Mouse (Mus musculus): ENCODE results near the gene Sprr2i.

Gene Sprr2i

DNA sequence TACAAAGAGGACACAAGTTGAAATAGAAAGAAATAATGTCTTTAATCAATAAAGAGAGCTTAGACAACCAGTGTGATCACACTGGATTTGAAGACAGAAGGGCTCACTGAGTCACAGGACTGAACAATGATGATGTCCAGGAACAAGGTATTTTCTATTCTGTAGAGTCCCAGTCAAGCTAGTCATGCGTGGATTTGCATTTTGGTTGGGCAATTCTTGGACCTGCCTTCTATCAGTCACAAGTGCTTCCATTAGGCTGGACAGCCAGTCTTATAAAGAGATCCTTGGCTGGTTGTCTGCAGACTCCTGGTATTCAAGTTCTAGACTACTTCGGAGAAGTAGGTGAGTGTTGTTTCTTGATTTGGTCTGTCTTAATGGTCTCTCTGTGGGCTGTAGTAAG, at the start of gene Sprr2i:
Sprr2i (plus strand) TSS at position 301 of the 400 bp plus-strand sequence.
- no peak for DNase-seq (ENCODE audit: low spot score in 2 of 2)

DNA sequence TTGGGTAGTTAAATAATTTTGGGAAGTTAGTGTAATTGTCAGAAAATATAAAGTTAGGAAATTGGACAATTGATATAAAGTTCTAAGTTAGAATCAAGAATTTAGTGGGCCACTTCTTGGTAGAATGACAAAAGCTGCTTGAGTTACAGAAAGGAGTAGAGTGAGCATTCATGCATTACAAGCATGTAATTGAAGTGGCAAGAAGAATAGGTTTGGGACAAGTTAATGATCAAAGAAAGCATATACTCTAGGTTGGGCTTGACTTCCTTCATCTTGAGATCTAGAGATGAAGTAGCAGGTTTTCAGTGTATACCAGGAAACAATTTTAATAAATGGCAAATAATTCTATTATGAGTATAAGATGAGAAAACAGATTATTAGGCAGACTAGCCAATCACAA, 46.2 kb upstream of the Sprr2i start:
- no peak for DNase-seq (ENCODE audit: low spot score in 2 of 2)

DNA sequence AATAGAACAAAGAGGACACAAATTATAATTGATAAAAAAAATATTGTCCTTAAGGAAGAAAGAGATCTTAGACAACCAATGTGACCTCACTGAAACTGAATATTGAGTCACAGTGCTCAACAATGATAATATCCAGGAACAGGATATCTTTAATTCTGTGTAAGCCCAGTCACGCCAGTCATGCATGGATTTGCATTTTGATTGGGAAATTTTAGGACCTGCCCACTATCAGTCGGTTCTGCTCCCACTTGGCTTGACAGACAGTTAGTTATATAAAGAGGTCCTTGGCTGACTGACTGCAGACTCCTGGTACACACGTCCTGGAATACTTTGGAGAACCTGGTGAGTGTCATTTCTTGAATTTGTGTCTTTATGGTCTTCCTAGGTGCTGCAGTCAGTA, 42.9 kb upstream of the Sprr2i start, which contains the start of gene Sprr2f:
Sprr2f (plus strand) TSS at position 301 of the 400 bp plus-strand sequence.
- DNase-seq (ENCODE audit: low spot score in 2 of 2) = no peak

DNA sequence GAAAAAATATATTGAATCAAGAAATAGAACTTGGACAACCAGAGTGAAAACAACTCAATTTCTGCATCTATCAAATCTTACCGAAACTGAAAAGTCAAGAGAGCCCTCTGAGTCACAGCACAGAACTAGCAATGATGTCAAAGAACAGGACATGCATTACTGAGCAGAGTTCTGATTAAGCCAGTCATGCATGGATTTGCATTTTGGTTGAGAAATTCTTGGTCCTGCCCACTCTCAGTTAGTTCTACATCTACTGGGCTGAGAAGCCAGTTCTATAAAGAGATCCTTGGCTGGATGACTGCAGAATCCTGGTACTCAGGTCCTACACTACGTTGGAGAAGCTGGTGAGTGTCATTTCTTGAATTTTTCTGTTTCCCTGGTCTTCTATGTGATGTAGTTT, 34.2 kb upstream of the Sprr2i start:
- no peak for DNase-seq (ENCODE audit: low spot score in 2 of 2)

DNA sequence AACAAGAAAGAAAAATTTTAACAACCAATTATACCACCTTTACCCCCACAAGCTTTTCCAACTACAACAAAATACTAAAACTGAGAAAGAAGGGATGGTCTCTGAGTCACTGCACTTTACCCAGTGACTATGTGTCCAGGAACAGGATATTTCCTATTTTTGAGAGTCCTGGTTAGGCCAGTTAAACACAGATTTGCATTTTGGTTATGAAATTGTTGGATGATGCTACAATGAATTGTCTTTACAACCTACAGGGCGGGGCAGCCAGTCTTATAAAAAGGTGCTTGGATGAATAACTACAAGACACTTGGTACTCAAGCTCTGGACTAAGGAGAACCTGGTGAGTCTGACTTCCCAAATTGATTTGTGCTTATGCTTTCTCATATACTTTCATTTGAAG, 22.4 kb upstream of the Sprr2i start, which contains the start of gene Sprr2h:
Sprr2h (plus strand) TSS at position 301 of the 400 bp plus-strand sequence.
- DNase-seq (ENCODE audit: low spot score in 2 of 2) = no peak

DNA sequence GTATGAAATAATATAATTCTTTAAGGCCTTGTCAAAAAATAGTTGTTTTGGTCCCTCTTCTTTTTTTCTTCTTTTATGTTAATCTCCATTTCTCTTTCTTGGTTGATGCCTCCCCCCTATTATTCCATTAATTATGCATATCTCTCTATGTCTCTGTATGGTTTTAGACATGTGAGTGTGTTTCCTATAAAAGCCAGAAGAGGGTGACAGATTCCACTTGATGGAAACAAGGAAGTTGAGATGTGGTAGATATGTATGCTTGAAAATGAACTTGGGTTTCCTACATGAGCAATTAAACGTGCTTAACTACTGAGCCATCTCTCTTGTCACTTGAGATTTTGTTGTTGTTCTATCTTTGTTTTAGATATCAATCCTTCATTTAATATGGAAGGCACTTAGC, 13.5 kb upstream of the Sprr2i start:
- DNase-seq (ENCODE audit: low spot score in 2 of 2) = no peak

DNA sequence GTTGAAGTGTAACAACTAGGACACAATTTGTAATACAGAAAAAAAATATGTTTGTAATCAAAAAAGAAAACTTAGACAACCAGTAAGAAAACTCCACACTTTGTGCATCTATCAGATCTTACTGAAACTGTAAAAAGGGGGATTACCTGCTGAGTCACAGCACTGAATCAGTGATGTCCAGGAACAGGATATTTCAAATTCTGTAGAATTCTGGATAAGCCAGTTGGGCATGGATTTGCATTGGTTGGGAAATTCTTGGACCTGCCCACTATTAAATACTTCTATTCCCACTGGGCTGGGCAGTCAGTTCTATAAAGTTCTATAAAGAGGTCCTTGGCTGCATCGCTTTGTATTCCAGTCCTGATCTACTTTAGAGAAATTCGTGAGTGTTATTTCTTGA, 10.0 kb downstream of the Sprr2i start, which contains the start of gene Sprr2j-ps:
Sprr2j-ps (plus strand) TSS at position 301 of the 400 bp plus-strand sequence.
- no peak for DNase-seq (ENCODE audit: low spot score in 2 of 2)

DNA sequence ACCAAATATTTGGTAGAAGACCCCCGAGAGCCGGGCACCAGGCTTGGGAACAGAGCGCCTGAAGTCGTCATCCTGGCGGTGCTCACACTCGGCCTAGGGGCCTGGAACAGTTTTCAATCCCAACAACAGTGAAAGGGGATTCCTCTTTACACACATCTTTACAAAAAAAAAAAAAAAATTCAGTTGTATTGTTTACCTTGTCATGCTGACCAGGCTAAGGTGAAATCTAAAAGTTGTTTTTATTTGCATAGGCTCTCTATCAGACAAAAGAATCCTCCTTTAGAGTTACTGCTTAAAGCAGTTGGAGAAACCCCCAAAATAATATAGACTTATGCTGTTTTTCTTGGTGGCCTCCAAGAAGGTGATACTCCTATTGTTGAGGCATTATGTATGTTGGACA, 21.5 kb downstream of the Sprr2i start, which contains the start of gene Gm9774:
Gm9774 (minus strand) TSS at position 101 of the 400 bp plus-strand sequence.
- no peak for DNase-seq (ENCODE audit: low spot score in 2 of 2)

DNA sequence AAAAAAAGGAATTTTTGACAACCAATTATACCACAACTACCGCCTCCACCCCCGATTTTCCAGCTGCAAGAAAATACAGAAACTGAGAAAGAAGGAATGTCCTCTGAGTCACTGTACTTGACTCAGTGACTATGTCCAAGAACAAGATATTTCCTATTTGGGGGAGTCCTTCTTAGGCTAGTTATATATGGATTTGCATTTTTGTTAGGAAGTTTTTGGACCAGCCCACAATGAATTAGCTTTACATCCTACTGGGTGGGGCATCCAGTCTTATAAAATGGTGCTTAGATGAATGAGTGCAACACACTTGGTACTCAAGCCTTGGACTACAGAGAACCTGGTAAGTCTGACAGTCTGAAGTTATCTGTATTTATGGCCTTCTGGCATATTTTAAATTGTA, 24.5 kb downstream of the Sprr2i start, which contains the start of gene Sprr2k:
Sprr2k (plus strand) TSS at position 301 of the 400 bp plus-strand sequence.
- no peak for DNase-seq (ENCODE audit: low spot score in 2 of 2)

DNA sequence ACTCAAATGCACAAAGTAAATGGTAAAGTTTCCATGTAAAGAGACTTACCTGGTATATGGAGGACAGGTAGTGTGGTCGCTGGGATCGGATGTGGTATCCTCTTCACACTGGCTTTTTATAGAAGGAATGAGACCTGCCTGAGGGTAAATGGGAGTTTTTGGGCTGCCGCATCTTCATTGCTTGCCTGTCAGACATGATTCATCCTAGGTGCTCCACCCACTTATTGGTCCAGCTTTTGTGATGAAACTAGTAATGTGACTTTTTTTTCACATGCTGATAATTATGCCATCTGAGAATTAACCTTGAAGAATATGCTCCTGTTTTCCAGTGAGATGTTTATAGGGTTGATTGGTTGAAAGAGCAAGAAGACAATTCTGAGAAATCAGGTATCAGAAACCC, 30.9 kb downstream of the Sprr2i start, which contains the start of gene Sprr1b:
Sprr1b (minus strand) TSS at position 101 of the 400 bp plus-strand sequence.
- DNase-seq (ENCODE audit: low spot score in 2 of 2) = no peak

DNA sequence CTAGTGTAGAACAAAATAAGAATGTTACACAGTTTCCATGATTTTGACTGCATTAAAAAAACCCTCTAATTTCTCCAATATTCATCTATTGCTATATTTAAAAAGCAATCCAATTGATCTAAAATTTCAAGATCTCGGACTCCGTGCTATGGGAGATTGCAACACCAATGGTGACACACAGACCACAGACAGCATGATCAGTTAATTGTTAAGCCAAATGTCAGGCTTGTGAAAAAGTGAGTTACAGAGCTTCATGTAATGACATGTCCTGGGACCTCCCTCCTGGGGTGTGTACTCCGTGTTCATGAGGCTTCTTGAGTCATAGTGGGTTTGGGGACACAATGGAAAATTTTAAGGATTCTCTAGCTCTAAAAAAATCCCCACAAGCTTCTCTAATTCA, 32.4 kb downstream of the Sprr2i start:
- no peak for DNase-seq (ENCODE audit: low spot score in 2 of 2)

DNA sequence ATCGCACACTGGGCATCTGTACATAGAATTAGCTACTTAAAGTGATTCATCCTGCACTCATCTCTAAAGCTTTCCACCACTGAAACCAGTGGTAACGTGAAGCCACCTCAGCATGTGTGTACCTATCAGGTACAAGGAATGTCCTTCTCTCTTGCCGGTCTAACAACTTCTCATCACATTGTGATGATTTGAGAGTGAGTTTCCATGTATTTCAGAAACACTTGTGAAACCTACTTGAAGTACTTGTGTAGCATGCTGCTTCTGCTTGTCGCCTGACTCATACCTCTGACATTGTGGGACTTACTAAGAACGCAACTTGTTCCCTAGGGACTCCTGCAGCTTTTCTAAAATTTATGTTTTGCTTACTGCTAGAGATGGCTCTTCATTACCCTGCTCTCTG, 47.4 kb downstream of the Sprr2i start:
- DNase-seq (ENCODE audit: low spot score in 2 of 2) = no peak

DNA sequence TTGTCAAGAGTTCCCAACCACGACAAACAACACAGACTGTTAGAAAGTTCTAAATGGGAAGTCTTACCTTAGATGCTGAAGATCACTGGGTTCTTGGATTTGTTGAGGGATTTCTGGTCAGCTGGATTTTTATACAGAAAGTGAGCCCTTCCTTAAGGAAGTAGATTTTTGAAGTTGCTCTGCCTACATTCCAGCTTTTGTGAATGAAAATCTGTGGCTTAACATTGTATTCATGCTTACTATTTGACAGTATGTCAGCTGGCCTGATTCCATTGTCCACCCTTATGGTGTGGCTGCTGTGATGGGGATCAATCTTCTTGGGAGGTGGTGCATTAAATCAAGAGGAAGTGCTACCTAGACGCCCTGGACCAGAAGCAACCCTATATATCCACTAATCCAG, 50.8 kb downstream of the Sprr2i start, which contains the start of gene Sprr3:
Sprr3 (minus strand) TSS at position 101 of the 400 bp plus-strand sequence.
- no peak for DNase-seq (ENCODE audit: low spot score in 2 of 2)

Data from frontal cortex, postnatal 10 days (tissue).